In the genomic region with DNA sequence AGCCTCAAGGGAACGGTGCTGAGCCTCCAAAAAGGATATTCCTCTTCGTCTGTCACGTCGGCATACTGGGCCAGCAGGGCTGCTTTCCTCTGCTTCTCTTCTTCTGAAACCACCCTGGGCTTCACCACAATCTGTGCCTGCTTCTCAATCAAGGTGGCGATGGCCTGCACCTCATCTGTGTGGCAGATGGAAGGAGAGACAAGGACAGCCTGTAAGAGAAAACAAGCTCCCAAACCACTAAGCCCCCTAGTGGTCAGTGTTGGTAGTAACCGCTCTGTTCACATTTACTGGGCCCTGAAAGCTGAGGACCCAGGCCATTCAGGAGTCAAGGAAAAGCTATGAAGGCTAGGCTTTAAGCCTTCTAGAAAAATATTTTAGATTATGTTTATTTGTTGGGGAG, we compare ENCODE assay signal across 9 mouse cellular contexts. TPM values are rescaled to one million over a fixed set of nuclear protein-coding genes. Genes with fewer than 3 reads are reported as not detected.
A peak's percentile ranks its signal among the peaks of the same experiment; 100 is the strongest.
DNase-seq lines count a peak whose midpoint lies in the region; ATAC-seq and TF ChIP-seq lines count a peak whose summit lies in the region.
"Had no signal": no experiment of that assay in that cellular context is flagged by ENCODE, and none has a peak within 500 bp of the region (broad histone marks: within the 10 kb centered on the region; RNA-seq: fewer than 3 reads in every experiment).

No protein-coding gene starts in this region.

- no peak overlapping the region for H3K4me2 ChIP-seq in liver, embryonic 12.5 days

- no peak overlapping the region for H3K27ac ChIP-seq in liver, embryonic 12.5 days
- H3K27ac ChIP-seq in thymus, adult 2 months (ENCODE audit: control insufficient read depth, insufficient read depth, low read length), result no peak overlapping the region

- H3K4me1 ChIP-seq in liver, embryonic 12.5 days, result peaks cover 6% of the 10 kb centered on the region; the same call in 1 of the 2 replicates
- no peaks in the 10 kb centered on the region for H3K4me1 ChIP-seq in thymus, adult 2 months (replicated peaks; ENCODE audit: control insufficient read depth, insufficient read depth, low read length)

- TF ChIP-seq CTCF in thymus, adult 2 months (IDR thresholded peaks at IDR 0.05; ENCODE audit: borderline replicate concordance, control insufficient read depth, extremely low read depth, insufficient read depth, low read length, poor library complexity), result peak; percentile 49; the same call in 1 of the 2 replicates

- intact Hi-C loops in heart, postnatal 36 days (cut with DNase I), result no loop called here
- intact Hi-C loops in left cerebral cortex, postnatal 14 days (cut with DNase I), result no loop called here

- H3K9me3 ChIP-seq in liver, embryonic 12.5 days (replicated peaks), result no peaks in the 10 kb centered on the region

- WGBS in liver, embryonic 12.5 days (ENCODE audit: insufficient replicate concordance), result 59% methylated on average over 6 of the region's 6 CpGs
- 67% methylated on average over 6 of the region's 6 CpGs for WGBS in thymus, adult 2 months

- ATAC-seq in liver, embryonic 12.5 days, result no peak
- ATAC-seq in neutrophil, adult 5-6 weeks (ENCODE audit: extremely low read depth, insufficient number of reproducible peaks, low FRiP score, poor library complexity, severe bottlenecking), result peak; percentile 64; the same call in 1 of the 2 replicates

- H3K36me3 ChIP-seq in liver, embryonic 12.5 days, result peaks cover 57% of the 10 kb centered on the region
- H3K36me3 ChIP-seq in thymus, adult 2 months (ENCODE audit: control insufficient read depth, insufficient read depth, low read length), result no peaks in the 10 kb centered on the region; the same call in 1 of the 2 replicates

- H3K9ac ChIP-seq in liver, embryonic 12.5 days, result no peak overlapping the region

- peak; percentile 67 for DNase-seq in liver
- peak; percentile 79 for DNase-seq in adrenal gland, postnatal 14 days
- peak; percentile 69 for DNase-seq in embryo, embryonic 11.5 days (ENCODE audit: low read depth, low spot score)
- DNase-seq in heart, postnatal 36 days, result peak; percentile 60 to 71
- peak; percentile 79 to 80 for DNase-seq in left cerebral cortex, postnatal 14 days (ENCODE audit: low spot score in 2 of 2)
- peak; percentile 74 for DNase-seq in thymus, adult 2 months

- H3K27me3 ChIP-seq in liver, embryonic 12.5 days (replicated peaks), result no peaks in the 10 kb centered on the region
- no peaks in the 10 kb centered on the region for H3K27me3 ChIP-seq in thymus, adult 2 months (ENCODE audit: control insufficient read depth, insufficient read depth, low read length)

- TF ChIP-seq POLR2A in thymus, adult 2 months (IDR thresholded peaks at IDR 0.05; ENCODE audit: control insufficient read depth, extremely low read depth, insufficient read depth, low read length, poor library complexity), result no peak

- no peak overlapping the region for H3K4me3 ChIP-seq in liver, embryonic 12.5 days
- H3K4me3 ChIP-seq in thymus, adult 2 months (ENCODE audit: control insufficient read depth, insufficient read depth, low read length), result no peak overlapping the region

RNA-seq across cellular contexts. Expression of gene Ccdc43, which starts 7.4 kb away (rescaled TPM):
- 26.9 and 27.5 TPM in 2 replicates for polyA plus RNA-seq in liver, embryonic 12.5 days (2016; fragmentation: Nextera tagmentation; extraction: Ambion mirVana)
- 23.2 and 23.6 TPM in 2 replicates for total RNA-seq in adrenal gland, postnatal 14 days (2021)
- total RNA-seq in heart, postnatal 36 days (2021), result 10 to 100 TPM; 19.6 to 24.9 TPM
- 10 to 100 TPM; 24.0 to 30.1 TPM for total RNA-seq in left cerebral cortex, postnatal 14 days (2021)
- total RNA-seq in neutrophil, adult 5-6 weeks (2017), result 19.6 and 29.4 TPM in 2 replicates
- polyA plus RNA-seq in thymus, adult 2 months (2012; rRNA removed), result 8.7 and 9.6 TPM in 2 replicates

RNA-seq across cellular contexts. Expression of gene Meioc, which starts 26.6 kb away (rescaled TPM):
- polyA plus RNA-seq in liver, embryonic 12.5 days (2016; fragmentation: Nextera tagmentation; extraction: Ambion mirVana), result 0.20 and 0.26 TPM in 2 replicates
- not detected in 2 replicates for total RNA-seq in adrenal gland, postnatal 14 days (2021)
- total RNA-seq in heart, postnatal 36 days (2021), result not detected
- total RNA-seq in left cerebral cortex, postnatal 14 days (2021), result not detected
- not detected in 2 replicates for total RNA-seq in neutrophil, adult 5-6 weeks (2017)
- polyA plus RNA-seq in thymus, adult 2 months (2012; rRNA removed), result not detected in 2 replicates
- total RNA-seq: gastrocnemius, adult 8-10 months had no signal
